Mouse (Mus musculus) lung, adult 18-20 months (tissue): ENCODE measurements around the gene Cdhr1.

Experiments used
- DNase-seq, 2 experiments: peaks; one replicate each; pipeline ENCODE4 v3.0.0; 2022; ENCODE audit warnings: mixed read lengths in 2 of 2

Gene Cdhr1

GRCm38 (mm10) chr14:37067629-37068028 lies 30.5 kb downstream of the Cdhr1 start, which contains the start of gene Lrit2:
TSS of gene Lrit2 (plus strand) at chr14:37067929.
- no peak for DNase-seq

- no peak for DNase-seq
Measured at GRCm38 (mm10) chr14:37066636-37067035, 31.5 kb downstream of the Cdhr1 start.

- DNase-seq, result no peak
Measured at GRCm38 (mm10) chr14:37064849-37065248, 33.3 kb downstream of the Cdhr1 start.

- DNase-seq, result no peak
Measured at GRCm38 (mm10) chr14:37048914-37049410, 49.2 kb downstream of the Cdhr1 start, which contains the start of gene Rgr. TSS of gene Rgr (minus strand) at chr14:37048964.

- DNase-seq, result no peak
Measured at GRCm38 (mm10) chr14:37034432-37034831, 63.7 kb downstream of the Cdhr1 start.

DNA sequence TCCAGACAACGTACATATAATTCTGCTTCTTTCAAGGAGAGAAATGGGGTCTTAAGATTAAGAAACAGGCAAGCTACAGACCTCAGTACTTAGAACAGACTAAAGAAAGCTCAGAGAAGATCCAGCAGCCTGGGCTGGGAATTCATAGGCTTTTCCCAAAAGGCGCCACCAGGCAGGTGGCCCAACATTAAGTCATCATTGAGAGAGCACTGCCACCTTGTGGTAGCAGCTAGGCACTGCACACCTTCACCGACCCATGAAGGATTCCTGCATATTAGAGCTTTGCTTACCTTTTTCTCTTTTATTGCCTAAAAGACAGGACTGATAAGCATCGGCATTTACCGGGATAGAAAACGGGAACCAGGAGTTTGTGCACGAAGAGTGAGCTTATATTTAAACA lies 64.9 kb downstream of the Cdhr1 start:
- peak; percentile 52 to 67 for DNase-seq

GRCm38 (mm10) chr14:37032481-37033104 lies 65.6 kb downstream of the Cdhr1 start:
- no peak for DNase-seq

DNA sequence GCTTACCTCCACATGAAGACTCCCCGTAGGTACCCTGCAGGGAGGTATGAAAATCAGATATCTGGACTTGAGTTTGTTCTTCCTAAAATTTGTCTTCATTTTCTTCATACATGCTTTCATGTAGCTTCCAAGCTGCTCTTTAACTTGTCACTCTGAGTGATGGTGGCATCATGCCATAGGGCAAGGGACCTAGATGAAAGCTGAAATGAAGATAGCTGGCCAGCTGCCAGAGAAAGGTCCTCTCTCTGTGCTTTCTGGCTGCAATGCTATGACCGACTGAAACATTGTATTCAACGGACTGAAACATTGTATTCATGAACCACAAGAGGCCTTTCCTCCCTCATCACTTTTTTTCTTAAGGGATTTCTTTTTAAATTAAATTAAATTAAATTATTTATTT lies 69.6 kb downstream of the Cdhr1 start:
- DNase-seq, result no peak

GRCm38 (mm10) chr14:37027951-37028350 lies 70.2 kb downstream of the Cdhr1 start:
- no peak for DNase-seq
